Mouse (Mus musculus): ENCODE measurements at regions not wholly inside any gene's neighbourhood (a gene's known extent, or its start where the extent isn't known, plus 50 kb on each side); places are given as distances from the start of the nearest gene placed in this dataset.

DNA sequence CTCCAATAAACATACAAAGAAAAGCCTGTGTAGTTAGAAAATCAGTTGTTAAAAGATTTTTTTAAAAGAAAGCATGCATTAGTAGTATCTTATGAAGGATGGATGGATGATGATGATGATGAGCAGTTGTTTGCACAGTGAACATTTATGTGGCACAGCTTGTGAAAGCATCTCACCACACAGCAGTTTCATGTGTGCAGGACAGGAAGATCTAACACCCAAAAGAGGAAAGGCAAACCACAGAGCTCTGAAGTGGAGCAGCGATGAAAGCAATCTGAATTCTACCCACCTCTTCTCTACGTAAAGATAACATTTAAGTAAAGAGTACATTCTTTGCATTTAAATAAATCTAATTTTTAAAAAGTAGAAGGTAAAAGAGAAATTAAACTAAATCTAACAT lies 96.6 kb upstream of the Gli3 start:
- no peak for DNase-seq (ENCODE audit: low spot score)
- no peaks in the 10 kb centered on the region for H3K4me1 ChIP-seq (ENCODE audit: insufficient read depth, low read length)
- no peaks in the 10 kb centered on the region for H3K9me3 ChIP-seq (ENCODE audit: low read length)
- no peak overlapping the region for H3K4me3 ChIP-seq (ENCODE audit: low read length)
- H3K36me3 ChIP-seq (ENCODE audit: insufficient read depth, low read length): no peaks in the 10 kb centered on the region
- H3K27ac ChIP-seq: no peak overlapping the region
- H3K9ac ChIP-seq (replicated peaks; ENCODE audit: low read length): no peak overlapping the region
- 90% methylated on average over 2 of the region's 2 CpGs for WGBS
- no peaks in the 10 kb centered on the region for H3K27me3 ChIP-seq (ENCODE audit: insufficient read depth, low read length)
- no peak for ATAC-seq
- TF ChIP-seq CTCF (IDR thresholded peaks at IDR 0.05; ENCODE audit: low read depth): no peak
- no peak overlapping the region for H3K4me2 ChIP-seq (ENCODE audit: low read depth, low read length)

DNA sequence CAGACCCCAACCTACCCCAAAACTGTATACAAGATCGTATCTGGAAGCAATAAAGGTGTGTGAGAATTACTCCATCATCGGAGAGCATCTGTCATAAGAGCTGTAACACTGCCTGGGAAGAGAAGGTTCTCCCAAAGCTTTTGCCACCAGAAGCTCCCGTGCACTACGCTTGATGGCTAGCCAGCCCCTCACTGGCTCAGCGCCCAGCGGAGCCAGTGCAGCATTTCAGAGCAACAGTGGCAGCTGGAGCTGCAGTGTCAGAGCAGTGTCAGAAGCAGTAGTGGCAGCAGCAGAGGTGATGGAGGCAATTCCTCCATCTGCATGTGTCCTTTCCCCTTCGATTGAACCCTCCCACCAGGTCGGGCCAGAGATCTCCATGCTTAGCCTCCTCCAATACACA lies 83.0 kb upstream of the Gli3 start:
- Histone ChIP-seq H3K9me3 (ENCODE audit: low read length) (no peaks in the 10 kb centered on the region), H3K36me3 (ENCODE audit: insufficient read depth, low read length) (no peaks in the 10 kb centered on the region), H3K9ac (replicated peaks; ENCODE audit: low read length) (no peak overlapping the region), H3K4me3 (ENCODE audit: low read length) (no peak overlapping the region), H3K27ac (no peak overlapping the region), H3K4me2 (ENCODE audit: low read depth, low read length) (no peak overlapping the region), H3K27me3 (ENCODE audit: insufficient read depth, low read length) (no peaks in the 10 kb centered on the region), H3K4me1 (ENCODE audit: insufficient read depth, low read length) (no peaks in the 10 kb centered on the region)
- 66% methylated on average over 8 of the region's 8 CpGs for WGBS
- peak; percentile 62 for DNase-seq (ENCODE audit: low spot score)
- no peak for TF ChIP-seq CTCF (IDR thresholded peaks at IDR 0.05; ENCODE audit: low read depth)
- no peak for ATAC-seq

DNA sequence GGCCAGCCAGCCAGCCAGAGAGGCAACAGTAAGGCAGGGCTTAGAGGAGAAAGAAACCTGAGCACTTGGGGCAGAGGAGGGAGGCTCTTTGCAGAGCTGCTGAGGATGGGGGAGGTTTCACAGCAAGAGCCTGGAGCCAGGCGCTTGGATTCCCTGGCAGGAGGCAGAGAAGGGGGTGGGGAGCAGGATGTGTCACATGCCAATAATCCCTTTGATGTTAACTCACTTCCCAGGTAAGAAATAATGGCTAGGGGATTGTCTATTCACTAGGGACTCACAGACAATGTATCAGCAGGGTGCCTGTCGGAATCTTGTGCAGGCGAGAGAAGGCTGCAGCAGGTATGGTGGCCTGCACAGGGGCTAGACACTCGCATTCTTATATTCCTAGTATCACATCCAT lies 67.8 kb upstream of the Gli3 start:
- no peaks in the 10 kb centered on the region for H3K27me3 ChIP-seq (ENCODE audit: insufficient read depth, low read length)
- H3K36me3 ChIP-seq (ENCODE audit: insufficient read depth, low read length): no peaks in the 10 kb centered on the region
- H3K4me3 ChIP-seq (ENCODE audit: low read length): no peak overlapping the region
- H3K27ac ChIP-seq: no peak overlapping the region
- no peak overlapping the region for H3K9ac ChIP-seq (replicated peaks; ENCODE audit: low read length)
- H3K4me2 ChIP-seq (ENCODE audit: low read depth, low read length): 0 out of 2 replicates have a peak overlapping the region, but pooled peaks have one; percentile 13
- 13% methylated on average over 4 of the region's 4 CpGs for WGBS
- H3K9me3 ChIP-seq (ENCODE audit: low read length): no peaks in the 10 kb centered on the region
- ATAC-seq: peak; percentile 62
- DNase-seq (ENCODE audit: low spot score): peak; percentile 2
- no peaks in the 10 kb centered on the region for H3K4me1 ChIP-seq (ENCODE audit: insufficient read depth, low read length)
- no peak for TF ChIP-seq CTCF (IDR thresholded peaks at IDR 0.05; ENCODE audit: low read depth)

DNA sequence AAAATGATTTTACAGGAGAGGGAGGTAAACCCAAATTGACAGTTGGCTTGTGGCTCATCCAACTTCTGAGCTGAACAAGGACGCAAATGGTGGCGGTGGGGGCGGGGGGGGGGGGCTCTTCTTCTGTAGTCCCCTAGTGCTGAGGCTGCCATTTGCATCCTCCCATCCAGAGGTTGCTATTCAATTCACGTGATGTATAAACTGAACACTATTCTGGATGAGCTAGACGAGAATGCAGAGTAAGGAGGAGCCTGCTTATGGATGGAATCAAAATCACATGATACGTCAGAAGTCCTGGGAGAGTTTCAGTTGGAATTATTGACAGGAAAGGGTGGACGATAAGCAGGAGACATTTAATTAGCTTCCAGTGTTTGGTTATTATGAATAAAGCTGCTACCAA lies 67.3 kb upstream of the Gli3 start:
- Histone ChIP-seq H3K9me3 (ENCODE audit: low read length) (no peaks in the 10 kb centered on the region), H3K4me3 (ENCODE audit: low read length) (no peak overlapping the region), H3K36me3 (ENCODE audit: insufficient read depth, low read length) (no peaks in the 10 kb centered on the region), H3K4me1 (ENCODE audit: insufficient read depth, low read length) (no peaks in the 10 kb centered on the region), H3K27me3 (ENCODE audit: insufficient read depth, low read length) (no peaks in the 10 kb centered on the region), H3K9ac (replicated peaks; ENCODE audit: low read length) (no peak overlapping the region), H3K27ac (no peak overlapping the region), H3K4me2 (ENCODE audit: low read depth, low read length) (0 out of 2 replicates have a peak overlapping the region, but pooled peaks have one; percentile 13)
- no peak for TF ChIP-seq CTCF (IDR thresholded peaks at IDR 0.05; ENCODE audit: low read depth)
- DNase-seq (ENCODE audit: low spot score) (peak; percentile 4), ATAC-seq (0 out of 2 replicates have a peak, but pooled peaks have one; percentile 69)
- WGBS: 13% methylated on average over 7 of the region's 7 CpGs

DNA sequence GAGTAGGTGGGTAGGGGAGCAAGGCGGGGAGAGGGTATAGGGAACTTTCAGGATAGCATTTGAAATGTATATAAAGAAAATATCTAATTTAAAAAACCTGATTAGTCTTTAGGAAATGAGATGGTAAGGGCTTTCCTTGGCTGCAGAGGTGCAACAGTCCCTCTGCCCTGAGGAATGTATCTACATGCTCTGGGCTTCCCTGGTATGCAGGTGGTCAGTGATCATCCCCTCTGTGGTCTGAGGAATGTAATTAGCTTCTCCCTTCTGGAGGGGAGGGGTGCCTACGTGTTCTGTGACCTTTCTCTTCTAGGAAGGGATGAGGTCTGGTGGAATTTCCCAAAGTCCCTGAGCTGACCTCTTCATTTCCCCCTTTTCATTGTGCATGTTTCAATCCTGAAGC lies 64.4 kb upstream of the Gli3 start:
- Histone ChIP-seq H3K9me3 (ENCODE audit: low read length) (no peaks in the 10 kb centered on the region), H3K36me3 (ENCODE audit: insufficient read depth, low read length) (no peaks in the 10 kb centered on the region), H3K4me1 (ENCODE audit: insufficient read depth, low read length) (no peaks in the 10 kb centered on the region), H3K4me2 (ENCODE audit: low read depth, low read length) (no peak overlapping the region), H3K27ac (no peak overlapping the region), H3K9ac (replicated peaks; ENCODE audit: low read length) (no peak overlapping the region), H3K4me3 (ENCODE audit: low read length) (no peak overlapping the region), H3K27me3 (ENCODE audit: insufficient read depth, low read length) (no peaks in the 10 kb centered on the region)
- no peak for ATAC-seq
- 63% methylated on average over 2 of the region's 2 CpGs for WGBS
- TF ChIP-seq CTCF (IDR thresholded peaks at IDR 0.05; ENCODE audit: low read depth): no peak
- DNase-seq (ENCODE audit: low spot score): no peak

All from hindbrain, postnatal 0 days (tissue).